Comparison of ENCODE assay signal across 12 mouse cellular contexts in the genomic region with DNA sequence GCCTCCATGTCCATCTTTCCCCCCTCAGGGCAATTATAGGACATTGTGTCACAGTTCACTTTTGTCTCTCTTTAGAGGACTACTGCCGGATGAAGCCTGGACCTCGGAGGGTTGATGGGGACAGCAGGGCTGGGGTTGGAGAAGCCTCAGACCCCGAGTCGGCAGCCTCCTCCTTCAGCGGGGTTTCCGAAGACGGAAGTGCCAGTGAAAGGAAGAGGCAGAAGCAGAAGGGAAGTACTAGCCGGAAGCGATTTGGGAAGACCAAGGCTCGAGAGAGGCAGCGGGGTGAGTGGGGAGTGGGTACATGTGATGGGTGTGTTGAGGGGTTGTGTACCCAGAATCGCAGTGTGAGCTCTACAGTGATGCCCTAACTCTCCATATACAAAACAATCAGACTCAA. TPM values are rescaled to one million over a fixed set of nuclear protein-coding genes. Genes with fewer than 3 reads are reported as not detected.
DNase-seq lines count a peak whose midpoint lies in the region; ATAC-seq and TF ChIP-seq lines count a peak whose summit lies in the region.
"Had no signal": no experiment of that assay in that cellular context is flagged by ENCODE, and none has a peak within 500 bp of the region (broad histone marks: within the 10 kb centered on the region; RNA-seq: fewer than 3 reads in every experiment).

No protein-coding gene starts in this region.

- intact Hi-C loops in gastrocnemius, adult 2 months (cut with DNase I) = no loop called here

- DNase-seq in gastrocnemius, adult 2 months = peak; percentile 20
- no peak for DNase-seq in gastrocnemius, postnatal 10 days
- no peak for DNase-seq in adrenal gland, postnatal 10 days
- no peak for DNase-seq in kidney, adult 2 months

- no peak overlapping the region for H3K4me2 ChIP-seq in hindbrain, embryonic 12.5 days (replicated peaks)
- H3K4me2 ChIP-seq in midbrain, embryonic 15.5 days = peak overlapping the region; percentile 89

- peaks cover 3% of the 10 kb centered on the region for H3K36me3 ChIP-seq in megakaryocyte, embryonic 14.5 days (replicated peaks; ENCODE audit: low read length)
- no peaks in the 10 kb centered on the region for H3K36me3 ChIP-seq in hindbrain, embryonic 12.5 days
- H3K36me3 ChIP-seq in midbrain, embryonic 15.5 days (replicated peaks) = no peaks in the 10 kb centered on the region
- H3K36me3 ChIP-seq in kidney, adult 2 months (ENCODE audit: control insufficient read depth, insufficient read depth, low read length) = no peaks in the 10 kb centered on the region

- 0 out of 2 replicates have a peak overlapping the region, but pooled peaks have one; percentile 99 for H3K27ac ChIP-seq in gastrocnemius, adult 2 months
- peak overlapping the region; percentile 98 for H3K27ac ChIP-seq in hindbrain, embryonic 12.5 days
- H3K27ac ChIP-seq in midbrain, embryonic 15.5 days = peak overlapping the region; percentile 99; the same call in 1 of the 2 replicates
- H3K27ac ChIP-seq in kidney, adult 2 months (ENCODE audit: insufficient read depth, low read depth, low read length) = no peak overlapping the region

- peaks cover 36% of the 10 kb centered on the region for H3K27me3 ChIP-seq in megakaryocyte, embryonic 14.5 days (replicated peaks)
- H3K27me3 ChIP-seq in hindbrain, embryonic 12.5 days = peaks cover 47% of the 10 kb centered on the region
- peaks cover 15% of the 10 kb centered on the region for H3K27me3 ChIP-seq in midbrain, embryonic 15.5 days (replicated peaks)
- no peaks in the 10 kb centered on the region for H3K27me3 ChIP-seq in kidney, adult 2 months (replicated peaks; ENCODE audit: control insufficient read depth, insufficient read depth, low read length)

- peaks cover 65% of the 10 kb centered on the region for H3K4me1 ChIP-seq in megakaryocyte, embryonic 14.5 days
- peaks cover 37% of the 10 kb centered on the region for H3K4me1 ChIP-seq in hindbrain, embryonic 12.5 days
- peaks cover 71% of the 10 kb centered on the region for H3K4me1 ChIP-seq in midbrain, embryonic 15.5 days
- peaks cover 3% of the 10 kb centered on the region; the same call in 1 of the 2 replicates for H3K4me1 ChIP-seq in kidney, adult 2 months (ENCODE audit: control insufficient read depth, insufficient read depth, low read length)

- no peak for TF ChIP-seq POLR2A in kidney, adult 2 months (IDR thresholded peaks at IDR 0.05; ENCODE audit: low read depth, low read length)

- H3K9ac ChIP-seq in hindbrain, embryonic 12.5 days = peak overlapping the region; percentile 88
- H3K9ac ChIP-seq in midbrain, embryonic 15.5 days = peak overlapping the region; percentile 88; the same call in 1 of the 2 replicates

- 91% methylated on average over 12 of the region's 12 CpGs for WGBS in hindbrain, embryonic 12.5 days
- 94% methylated on average over 12 of the region's 12 CpGs for WGBS in midbrain, embryonic 15.5 days
- 90% methylated on average over 12 of the region's 12 CpGs for WGBS in kidney, adult 2 months

- H3K9me3 ChIP-seq in megakaryocyte, embryonic 14.5 days = peaks cover 5% of the 10 kb centered on the region; the same call in 1 of the 2 replicates
- H3K9me3 ChIP-seq in hindbrain, embryonic 12.5 days (replicated peaks) = no peaks in the 10 kb centered on the region
- no peaks in the 10 kb centered on the region for H3K9me3 ChIP-seq in midbrain, embryonic 15.5 days

- ATAC-seq in megakaryocyte, adult 5-6 weeks (ENCODE audit: poor library complexity, severe bottlenecking) = no peak
- ATAC-seq in hindbrain, embryonic 12.5 days (ENCODE audit: low FRiP score) = no peak
- no peak for ATAC-seq in midbrain, embryonic 15.5 days (replicated peaks)

- no peak overlapping the region; the same call in 1 of the 2 replicates for H3K4me3 ChIP-seq in gastrocnemius, adult 2 months
- peak overlapping the region; percentile 95 for H3K4me3 ChIP-seq in megakaryocyte, embryonic 14.5 days (replicated peaks)
- no peak overlapping the region for H3K4me3 ChIP-seq in hindbrain, embryonic 12.5 days
- no peak overlapping the region for H3K4me3 ChIP-seq in midbrain, embryonic 15.5 days
- H3K4me3 ChIP-seq in kidney, adult 2 months (ENCODE audit: insufficient read depth, low read depth, low read length) = no peak overlapping the region

- TF ChIP-seq CTCF in gastrocnemius, adult 2 months (IDR thresholded peaks at IDR 0.05) = no peak
- TF ChIP-seq CTCF in kidney, adult 2 months (conservative IDR thresholded peaks at IDR 0.05; ENCODE audit: insufficient read depth, insufficient read length, low read depth, low read length) = no peak

RNA-seq across cellular contexts. Expression of a gene that starts 2.5 kb away (rescaled TPM):
- 10 to 100 TPM; 50.0 to 51.0 TPM for total RNA-seq in gastrocnemius, adult 2 months (2021)
- total RNA-seq in gastrocnemius, postnatal 10 days (2021) = 10 to 100 TPM; 70.2 to 94.0 TPM
- 251 and 262 TPM in 2 replicates for polyA plus RNA-seq in megakaryocyte, embryonic 14.5 days (2012; ENCODE audit: insufficient read depth, low replicate concordance)
- 68.6 and 71.0 TPM in 2 replicates for total RNA-seq in megakaryocyte, adult 5-6 weeks (2015)
- 153 and 170 TPM in 2 replicates for total RNA-seq in megakaryocyte, adult 5-6 weeks (2017)
- 136 and 138 TPM in 2 replicates for polyA plus RNA-seq in hindbrain, embryonic 12.5 days (2016; fragmentation: Nextera tagmentation; extraction: Ambion mirVana)
- 103 and 107 TPM in 2 replicates for polyA plus RNA-seq in midbrain, embryonic 15.5 days (2015; fragmentation: Nextera tagmentation; extraction: Ambion mirVana)
- total RNA-seq in adrenal gland, postnatal 10 days (2021) = 100 to 1,000 TPM; 142 to 161 TPM
- 132 and 153 TPM in 2 replicates for polyA plus RNA-seq in kidney, adult 2 months (2012; rRNA removed)

RNA-seq across cellular contexts. Expression of a gene that starts 8.1 kb away (rescaled TPM):
- 1 to 10 TPM; 3.0 to 4.1 TPM for total RNA-seq in gastrocnemius, adult 2 months (2021)
- 1 to 10 TPM; 7.3 to 10.0 TPM for total RNA-seq in gastrocnemius, postnatal 10 days (2021)
- 58.5 and 224 TPM in 2 replicates for polyA plus RNA-seq in megakaryocyte, embryonic 14.5 days (2012; ENCODE audit: insufficient read depth, low replicate concordance)
- total RNA-seq in megakaryocyte, adult 5-6 weeks (2015) = 0.25 and 1.6 TPM in 2 replicates
- total RNA-seq in megakaryocyte, adult 5-6 weeks (2017) = not detected in 2 replicates
- polyA plus RNA-seq in hindbrain, embryonic 12.5 days (2016; fragmentation: Nextera tagmentation; extraction: Ambion mirVana) = 45.4 and 51.8 TPM in 2 replicates
- polyA plus RNA-seq in midbrain, embryonic 15.5 days (2015; fragmentation: Nextera tagmentation; extraction: Ambion mirVana) = 106 and 110 TPM in 2 replicates
- 10 to 100 TPM; 11.4 to 13.1 TPM for total RNA-seq in adrenal gland, postnatal 10 days (2021)
- polyA plus RNA-seq in kidney, adult 2 months (2012; rRNA removed) = 17.0 and 17.1 TPM in 2 replicates

RNA-seq across cellular contexts. Expression of a gene that starts 20.6 kb away (rescaled TPM):
- 100 to 1,000 TPM; 165 to 171 TPM for total RNA-seq in gastrocnemius, adult 2 months (2021)
- total RNA-seq in gastrocnemius, postnatal 10 days (2021) = 100 to 1,000 TPM in 1 of 2 experiments, 10 to 100 TPM in 1; 96.7 to 110 TPM
- 687 and 1,038 TPM in 2 replicates for polyA plus RNA-seq in megakaryocyte, embryonic 14.5 days (2012; ENCODE audit: insufficient read depth, low replicate concordance)
- 74.6 and 79.4 TPM in 2 replicates for total RNA-seq in megakaryocyte, adult 5-6 weeks (2015)
- total RNA-seq in megakaryocyte, adult 5-6 weeks (2017) = 76.4 and 88.9 TPM in 2 replicates
- 74.5 and 79.6 TPM in 2 replicates for polyA plus RNA-seq in hindbrain, embryonic 12.5 days (2016; fragmentation: Nextera tagmentation; extraction: Ambion mirVana)
- polyA plus RNA-seq in midbrain, embryonic 15.5 days (2015; fragmentation: Nextera tagmentation; extraction: Ambion mirVana) = 119 and 124 TPM in 2 replicates
- total RNA-seq in adrenal gland, postnatal 10 days (2021) = 100 to 1,000 TPM; 144 to 150 TPM
- polyA plus RNA-seq in kidney, adult 2 months (2012; rRNA removed) = 243 and 262 TPM in 2 replicates

RNA-seq across cellular contexts. Expression of a gene that starts 21.2 kb away (rescaled TPM):
- total RNA-seq in gastrocnemius, adult 2 months (2021) = 1 to 10 TPM; 2.8 to 3.9 TPM
- total RNA-seq in gastrocnemius, postnatal 10 days (2021) = 1 to 10 TPM; 4.9 to 6.0 TPM
- polyA plus RNA-seq in megakaryocyte, embryonic 14.5 days (2012; ENCODE audit: insufficient read depth, low replicate concordance) = 0.96 and 6.5 TPM in 2 replicates
- 2.5 and 3.2 TPM in 2 replicates for total RNA-seq in megakaryocyte, adult 5-6 weeks (2015)
- total RNA-seq in megakaryocyte, adult 5-6 weeks (2017) = 1.7 TPM in 2 replicates
- 6.1 and 6.9 TPM in 2 replicates for polyA plus RNA-seq in hindbrain, embryonic 12.5 days (2016; fragmentation: Nextera tagmentation; extraction: Ambion mirVana)
- 12.3 and 13.5 TPM in 2 replicates for polyA plus RNA-seq in midbrain, embryonic 15.5 days (2015; fragmentation: Nextera tagmentation; extraction: Ambion mirVana)
- 1 to 10 TPM; 5.7 to 7.3 TPM for total RNA-seq in adrenal gland, postnatal 10 days (2021)
- 6.4 and 6.8 TPM in 2 replicates for polyA plus RNA-seq in kidney, adult 2 months (2012; rRNA removed)

RNA-seq across cellular contexts. Expression of a gene that starts 25.5 kb away (rescaled TPM):
- total RNA-seq in gastrocnemius, adult 2 months (2021) = not detected
- total RNA-seq in gastrocnemius, postnatal 10 days (2021) = under 1 TPM in 1 of 2 experiments, not detected in 1; 0.49 TPM
- not detected in 2 replicates for polyA plus RNA-seq in megakaryocyte, embryonic 14.5 days (2012; ENCODE audit: insufficient read depth, low replicate concordance)
- total RNA-seq in megakaryocyte, adult 5-6 weeks (2015) = 0.62 TPM in 1 of 2 replicates, not detected in the other
- 0.81 TPM in 1 of 2 replicates, not detected in the other for total RNA-seq in megakaryocyte, adult 5-6 weeks (2017)
- 0.44 TPM in 1 of 2 replicates, not detected in the other for polyA plus RNA-seq in hindbrain, embryonic 12.5 days (2016; fragmentation: Nextera tagmentation; extraction: Ambion mirVana)
- not detected in 2 replicates for polyA plus RNA-seq in midbrain, embryonic 15.5 days (2015; fragmentation: Nextera tagmentation; extraction: Ambion mirVana)
- total RNA-seq in adrenal gland, postnatal 10 days (2021) = not detected
- polyA plus RNA-seq in kidney, adult 2 months (2012; rRNA removed) = not detected in 2 replicates
- polyA plus RNA-seq: C2C12; embryonic facial prominence, embryonic 11.5 days; gonadal fat pad, adult 2 months; stomach, embryonic 16.5 days had no signal
